8 mouse cellular contexts compared by ENCODE assay signal in genomic region chr1:82289990-82290681, GRCm38 (mm10). TPM values are rescaled to one million over a fixed set of nuclear protein-coding genes. Genes with fewer than 3 reads are reported as not detected.
A peak's percentile ranks its signal among the peaks of the same experiment; 100 is the strongest.
DNase-seq lines count a peak whose midpoint lies in the region; ATAC-seq and TF ChIP-seq lines count a peak whose summit lies in the region.

No protein-coding gene starts in this region.

- intact Hi-C loops in heart, postnatal 25 days (cut with DNase I), result loop anchor here (2.0 to 10.0 kb wide), 8 partner anchors 142 to 773 kb away; no protein-coding TSS in a partner anchor

- peak; percentile 3; the same call in 1 of the 2 replicates for ATAC-seq in cerebellum, adult (ENCODE audit: insufficient number of reproducible peaks, low FRiP score, low TSS enrichment)
- ATAC-seq in forebrain, embryonic 15.5 days (replicated peaks), result peak; percentile 7
- no peak for ATAC-seq in lung, embryonic 16.5 days (ENCODE audit: low read depth)
- ATAC-seq in activated CD4-positive, CD25-positive, alpha-beta regulatory T cell, adult 4 months, result no peak

- H3K4me3 ChIP-seq in E14TG2a.4 (replicated peaks; ENCODE audit: low read length), result peak overlapping the region; percentile 87
- H3K4me3 ChIP-seq in forebrain, embryonic 15.5 days, result peak overlapping the region; percentile 84
- peak overlapping the region; percentile 79 for H3K4me3 ChIP-seq in lung, embryonic 16.5 days (ENCODE audit: low read length)

- H3K9me3 ChIP-seq in E14TG2a.4 (ENCODE audit: low read length), result no peaks in the 10 kb centered on the region
- H3K9me3 ChIP-seq in forebrain, embryonic 15.5 days, result no peaks in the 10 kb centered on the region
- no peaks in the 10 kb centered on the region for H3K9me3 ChIP-seq in lung, embryonic 16.5 days (ENCODE audit: control insufficient read depth, low read length)

- under 1% methylated on average over 45 of the region's 45 CpGs for WGBS in forebrain, embryonic 15.5 days
- under 1% methylated on average over 45 of the region's 45 CpGs for WGBS in lung, embryonic 16.5 days

- H3K4me2 ChIP-seq in forebrain, embryonic 15.5 days (replicated peaks), result peak overlapping the region; percentile 76
- peak overlapping the region; percentile 90 for H3K4me2 ChIP-seq in lung, embryonic 16.5 days (ENCODE audit: low read depth, low read length)

- peak overlapping the region; percentile 99 for H3K27ac ChIP-seq in forebrain, embryonic 15.5 days (replicated peaks)
- peak overlapping the region; percentile 99 for H3K27ac ChIP-seq in lung, embryonic 16.5 days (ENCODE audit: low read length)

- peaks cover 73% of the 10 kb centered on the region for H3K27me3 ChIP-seq in E14TG2a.4 (ENCODE audit: insufficient read depth, low read length)
- H3K27me3 ChIP-seq in forebrain, embryonic 15.5 days, result no peaks in the 10 kb centered on the region
- peaks cover 3% of the 10 kb centered on the region for H3K27me3 ChIP-seq in lung, embryonic 16.5 days (ENCODE audit: control insufficient read depth, insufficient read depth, low read depth, low read length)

- peak; percentile 19 for DNase-seq in heart, postnatal 25 days (ENCODE audit: low spot score)
- peak; percentile 83 for DNase-seq in layer of hippocampus, adult 9-11 months
- DNase-seq in right cerebral cortex, adult 18-20 months, result peak; percentile 76

- peaks cover 48% of the 10 kb centered on the region for H3K4me1 ChIP-seq in E14TG2a.4 (replicated peaks; ENCODE audit: low read depth, low read length)
- peaks cover 68% of the 10 kb centered on the region for H3K4me1 ChIP-seq in forebrain, embryonic 15.5 days
- H3K4me1 ChIP-seq in lung, embryonic 16.5 days (replicated peaks; ENCODE audit: control insufficient read depth, insufficient read depth, low read length), result peaks cover 33% of the 10 kb centered on the region

- no peak for TF ChIP-seq CTCF in E14TG2a.4 (conservative IDR thresholded peaks at IDR 0.05; ENCODE audit: low read length)

- peak overlapping the region; percentile 95 for H3K9ac ChIP-seq in forebrain, embryonic 15.5 days (replicated peaks)
- H3K9ac ChIP-seq in lung, embryonic 16.5 days (ENCODE audit: low read length), result peak overlapping the region; percentile 84

- no peaks in the 10 kb centered on the region for H3K36me3 ChIP-seq in E14TG2a.4 (ENCODE audit: insufficient read depth, low read length)
- no peaks in the 10 kb centered on the region for H3K36me3 ChIP-seq in forebrain, embryonic 15.5 days
- no peaks in the 10 kb centered on the region for H3K36me3 ChIP-seq in lung, embryonic 16.5 days (ENCODE audit: control insufficient read depth, insufficient read depth, low read length)

RNA-seq across cellular contexts. Expression of gene Irs1, which starts 1.1 kb away (rescaled TPM):
- 9.1 and 10.4 TPM in 2 replicates for polyA plus RNA-seq in forebrain, embryonic 15.5 days (2015; fragmentation: Nextera tagmentation; extraction: Ambion mirVana)
- total RNA-seq in heart, postnatal 25 days (2021), result 10 to 100 TPM; 44.3 to 49.7 TPM
- 10.2 and 11.9 TPM in 2 replicates for polyA plus RNA-seq in lung, embryonic 16.5 days (2015; fragmentation: Nextera tagmentation; extraction: Ambion mirVana)
- polyA plus RNA-seq in activated CD4-positive, CD25-positive, alpha-beta regulatory T cell, adult 4 months (2017; shearing (Covaris generic)), result not detected

RNA-seq across cellular contexts. Expression of gene Rhbdd1, which starts 26.1 kb away (rescaled TPM):
- polyA plus RNA-seq in forebrain, embryonic 15.5 days (2015; fragmentation: Nextera tagmentation; extraction: Ambion mirVana), result 5.0 TPM in 2 replicates
- 10 to 100 TPM; 10.2 TPM for total RNA-seq in heart, postnatal 25 days (2021)
- 12.4 and 12.5 TPM in 2 replicates for polyA plus RNA-seq in lung, embryonic 16.5 days (2015; fragmentation: Nextera tagmentation; extraction: Ambion mirVana)
- polyA plus RNA-seq in activated CD4-positive, CD25-positive, alpha-beta regulatory T cell, adult 4 months (2017; shearing (Covaris generic)), result 10 to 100 TPM; 13.5 to 18.1 TPM

RNA-seq across cellular contexts. Expression of gene Gm9747, which starts 57.2 kb away (rescaled TPM):
- polyA plus RNA-seq in forebrain, embryonic 15.5 days (2015; fragmentation: Nextera tagmentation; extraction: Ambion mirVana), result 27.4 and 30.3 TPM in 2 replicates
- not detected for total RNA-seq in heart, postnatal 25 days (2021)
- 32.1 and 33.9 TPM in 2 replicates for polyA plus RNA-seq in lung, embryonic 16.5 days (2015; fragmentation: Nextera tagmentation; extraction: Ambion mirVana)
- polyA plus RNA-seq in activated CD4-positive, CD25-positive, alpha-beta regulatory T cell, adult 4 months (2017; shearing (Covaris generic)), result under 1 TPM in 1 of 2 experiments, not detected in 1; 0.16 TPM

Comparison
In these comparisons a context has a peak if more than half of its experiments do, and no peak if none do; other contexts are left out.
1. ATAC-seq: peak in cerebellum, adult (single experiment) and forebrain, embryonic 15.5 days (single experiment); none in lung, embryonic 16.5 days (single experiment) and activated CD4-positive, CD25-positive, alpha-beta regulatory T cell, adult 4 months (single experiment).
2. DNase-seq: peak in every context shown above with its lines; median percentile 83 in layer of hippocampus, adult 9-11 months; 76 in right cerebral cortex, adult 18-20 months; 19 in heart, postnatal 25 days.
3. RNA of gene Gm9747, which starts 57.2 kb away (polyA plus RNA-seq): 32.1 to 33.9 TPM in lung, embryonic 16.5 days and 27.4 to 30.3 TPM in forebrain, embryonic 15.5 days; 0.16 TPM in activated CD4-positive, CD25-positive, alpha-beta regulatory T cell, adult 4 months; every median in the first group is over 10 times any median in the second.
4. Peak in every context shown above with its lines, with median percentiles within 50 percentile points of each other: H3K4me3 ChIP-seq.